Mouse (Mus musculus): ENCODE results near the gene Syngr2. TPM values are rescaled to one million over a fixed set of nuclear protein-coding genes. Genes with fewer than 3 reads are reported as not detected.

Gene Syngr2
- polyA plus RNA-seq, 3 experiments from 2014 or later, result 86.3 to 118 (median 89.8) TPM

Other genes starting within 250 kb of the Syngr2 start
- 10 to 100 TPM; 10.8 to 19.2 (median 17.4) TPM for gene Tnrc6c, start 155.4 kb upstream of the Syngr2 start, polyA plus RNA-seq (2017; shearing (Covaris generic))
- 10 to 100 TPM; 32.9 to 40.0 (median 39.0) TPM for gene Tmc8, start 27.6 kb upstream of the Syngr2 start, polyA plus RNA-seq (2017; shearing (Covaris generic))
- 100 to 1,000 TPM in 2 of 3 experiments, 10 to 100 TPM in 1; 90.7 to 159 (median 116) TPM for gene Tmc6, start 27.5 kb upstream of the Syngr2 start, polyA plus RNA-seq (2017; shearing (Covaris generic))
- 1 to 10 TPM in 2 of 3 experiments, under 1 TPM in 1; 0.57 to 1.3 (median 1.3) TPM for gene 6030468B19Rik, start 12.0 kb upstream of the Syngr2 start, polyA plus RNA-seq (2017; shearing (Covaris generic))
- 1 to 10 TPM; 3.1 to 5.0 (median 4.9) TPM for gene Gm20708, start within 50 bp of the Syngr2 start, polyA plus RNA-seq (2017; shearing (Covaris generic))
- 10 to 100 TPM; 32.7 to 39.5 (median 35.4) TPM for gene Afmid, start 16.3 kb downstream of the Syngr2 start, polyA plus RNA-seq (2017; shearing (Covaris generic))
- gene Tk1, start 16.4 kb downstream of the Syngr2 start, polyA plus RNA-seq (2017; shearing (Covaris generic)), result 100 to 1,000 TPM in 1 of 3 experiments, 10 to 100 TPM in 2; 27.3 to 126 (median 52.4) TPM
- 100 to 1,000 TPM in 1 of 3 experiments, 10 to 100 TPM in 2; 16.8 to 256 (median 23.6) TPM for gene Birc5, start 39.6 kb downstream of the Syngr2 start, polyA plus RNA-seq (2017; shearing (Covaris generic))
- gene Tmem235, start 51.1 kb downstream of the Syngr2 start, polyA plus RNA-seq (2017; shearing (Covaris generic)), result not detected
- 10 to 100 TPM in 1 of 3 experiments, 1 to 10 TPM in 2; 8.5 to 12.7 (median 9.3) TPM for gene Tha1, start 63.8 kb downstream of the Syngr2 start, polyA plus RNA-seq (2017; shearing (Covaris generic))
- gene Socs3, start 160.4 kb downstream of the Syngr2 start, polyA plus RNA-seq (2017; shearing (Covaris generic)), result 10 to 100 TPM; 21.7 to 47.4 (median 28.6) TPM
- gene Pgs1, start 176.6 kb downstream of the Syngr2 start, polyA plus RNA-seq (2017; shearing (Covaris generic)), result 10 to 100 TPM; 26.4 to 38.4 (median 36.7) TPM

All from inflammation-experienced regulatory T-cells, adult 6 months (primary cell).